Comparison of ENCODE assay signal across 17 mouse cellular contexts in the genomic region with DNA sequence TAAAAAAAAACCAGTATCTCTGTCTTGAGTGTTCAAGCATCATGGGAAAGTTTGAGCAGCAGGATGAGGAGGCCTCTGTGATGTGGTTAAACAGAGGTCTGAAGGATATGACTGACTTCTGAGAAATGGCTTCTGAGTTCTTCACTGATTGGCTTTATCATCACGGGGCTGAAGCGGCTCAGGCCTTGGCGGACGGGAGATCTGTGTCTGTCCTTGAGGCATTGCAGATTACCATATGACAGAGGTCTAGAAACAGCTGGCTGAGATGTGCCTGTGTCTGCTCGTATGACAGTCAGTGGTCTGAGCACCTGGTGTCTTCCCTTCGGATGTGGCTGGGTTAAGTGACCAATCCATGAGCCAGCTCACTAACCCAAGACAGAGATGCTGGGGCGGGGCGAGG. TPM values are rescaled to one million over a fixed set of nuclear protein-coding genes. Genes with fewer than 3 reads are reported as not detected.
DNase-seq lines count a peak whose midpoint lies in the region; ATAC-seq and TF ChIP-seq lines count a peak whose summit lies in the region.
"Had no signal": no experiment of that assay in that cellular context is flagged by ENCODE, and none has a peak within 500 bp of the region (broad histone marks: within the 10 kb centered on the region; RNA-seq: fewer than 3 reads in every experiment).

No protein-coding gene starts in this region.

- peak; percentile 18 for DNase-seq in thymus, postnatal 4 days
- no peak for DNase-seq in thymus, adult 18-20 months
- DNase-seq in adrenal gland, postnatal 14 days = peak; percentile 59
- no peak for DNase-seq in liver, embryonic 11.5 days (ENCODE audit: low spot score)
- DNase-seq in lung, postnatal 0 days (ENCODE audit: low spot score) = no peak
- no peak for DNase-seq in frontal cortex, postnatal 10 days (ENCODE audit: low spot score in 2 of 2)
- DNase-seq: cerebellum, adult 18-20 months; lung, adult 2 months; right cerebral cortex, adult 18-20 months had no signal

- peak; percentile 80 for ATAC-seq in liver, embryonic 11.5 days (replicated peaks; ENCODE audit: low FRiP score)
- ATAC-seq in lung, postnatal 0 days = no peak
- ATAC-seq in kidney, embryonic 15.5 days (replicated peaks; ENCODE audit: low FRiP score) = no peak

- H3K4me2 ChIP-seq in liver, embryonic 11.5 days = peak overlapping the region; percentile 2; the same call in 1 of the 2 replicates
- no peak overlapping the region for H3K4me2 ChIP-seq in lung, postnatal 0 days (replicated peaks; ENCODE audit: low read depth, low read length)
- H3K4me2 ChIP-seq in kidney, embryonic 15.5 days = no peak overlapping the region
- H3K4me2 ChIP-seq: heart, embryonic 15.5 days; hindbrain, embryonic 15.5 days; midbrain, embryonic 12.5 days; neural tube, embryonic 12.5 days had no signal

- TF ChIP-seq CTCF in lung, postnatal 0 days (IDR thresholded peaks at IDR 0.05) = no peak

- no peak overlapping the region for H3K4me3 ChIP-seq in liver, embryonic 11.5 days (ENCODE audit: low read depth, low read length)
- H3K4me3 ChIP-seq in lung, postnatal 0 days (ENCODE audit: low read depth, low read length) = no peak overlapping the region
- no peak overlapping the region for H3K4me3 ChIP-seq in kidney, embryonic 15.5 days (replicated peaks)
- H3K4me3 ChIP-seq: forebrain, embryonic 10.5 days; heart, embryonic 15.5 days; hindbrain, embryonic 15.5 days; midbrain, embryonic 12.5 days; neural tube, embryonic 12.5 days had no signal

- WGBS in liver, embryonic 11.5 days = 58% methylated on average over 8 of the region's 8 CpGs
- WGBS in lung, postnatal 0 days = 84% methylated on average over 8 of the region's 8 CpGs
- 88% methylated on average over 8 of the region's 8 CpGs for WGBS in kidney, embryonic 15.5 days

- H3K36me3 ChIP-seq in liver, embryonic 11.5 days (ENCODE audit: control insufficient read depth, insufficient read depth, low read length) = peaks cover 34% of the 10 kb centered on the region
- H3K36me3 ChIP-seq in lung, postnatal 0 days (ENCODE audit: insufficient read depth, low read length) = no peaks in the 10 kb centered on the region
- peaks cover 54% of the 10 kb centered on the region for H3K36me3 ChIP-seq in kidney, embryonic 15.5 days
- H3K36me3 ChIP-seq: heart, embryonic 15.5 days had no signal

- no peaks in the 10 kb centered on the region for H3K27me3 ChIP-seq in liver, embryonic 11.5 days (replicated peaks; ENCODE audit: control insufficient read depth, insufficient read depth, low read length)
- no peaks in the 10 kb centered on the region for H3K27me3 ChIP-seq in lung, postnatal 0 days (replicated peaks; ENCODE audit: insufficient read depth, low read length)
- H3K27me3 ChIP-seq in kidney, embryonic 15.5 days = no peaks in the 10 kb centered on the region
- H3K27me3 ChIP-seq: heart, embryonic 15.5 days; hindbrain, embryonic 15.5 days; midbrain, embryonic 12.5 days; neural tube, embryonic 12.5 days had no signal

- TF ChIP-seq EP300 in lung, postnatal 0 days (IDR thresholded peaks at IDR 0.05) = no peak

- peak overlapping the region; percentile 80 for H3K27ac ChIP-seq in liver, embryonic 11.5 days (ENCODE audit: low read depth, low read length)
- no peak overlapping the region for H3K27ac ChIP-seq in lung, postnatal 0 days (ENCODE audit: low read length)
- no peak overlapping the region for H3K27ac ChIP-seq in kidney, embryonic 15.5 days
- H3K27ac ChIP-seq: forebrain, embryonic 10.5 days; heart, embryonic 15.5 days; hindbrain, embryonic 15.5 days; kidney, postnatal 0 days; midbrain, embryonic 12.5 days; neural tube, embryonic 12.5 days had no signal

- H3K4me1 ChIP-seq in liver, embryonic 11.5 days (replicated peaks; ENCODE audit: control insufficient read depth, insufficient read depth, low read length) = peaks cover 43% of the 10 kb centered on the region
- no peaks in the 10 kb centered on the region; the same call in 1 of the 2 replicates for H3K4me1 ChIP-seq in lung, postnatal 0 days (ENCODE audit: insufficient read depth, low read depth, low read length)
- peaks cover 23% of the 10 kb centered on the region for H3K4me1 ChIP-seq in kidney, embryonic 15.5 days

- H3K9me3 ChIP-seq in liver, embryonic 11.5 days (ENCODE audit: control insufficient read depth, low read length) = no peaks in the 10 kb centered on the region
- H3K9me3 ChIP-seq in lung, postnatal 0 days (ENCODE audit: low read length) = no peaks in the 10 kb centered on the region
- no peaks in the 10 kb centered on the region for H3K9me3 ChIP-seq in kidney, embryonic 15.5 days (replicated peaks)
- H3K9me3 ChIP-seq: forebrain, embryonic 10.5 days; G1E; heart, embryonic 15.5 days; hindbrain, embryonic 15.5 days; midbrain, embryonic 12.5 days; neural tube, embryonic 12.5 days had no signal

- no peak overlapping the region for H3K9ac ChIP-seq in liver, embryonic 11.5 days (ENCODE audit: low read depth, low read length)
- H3K9ac ChIP-seq in lung, postnatal 0 days (replicated peaks; ENCODE audit: low read depth) = no peak overlapping the region
- no peak overlapping the region for H3K9ac ChIP-seq in kidney, embryonic 15.5 days
- H3K9ac ChIP-seq: heart, embryonic 15.5 days; hindbrain, embryonic 15.5 days; midbrain, embryonic 12.5 days; neural tube, embryonic 12.5 days had no signal

RNA-seq across cellular contexts. Expression of gene Mthfd2, which starts 13.2 kb away (rescaled TPM):
- total RNA-seq in adrenal gland, postnatal 14 days (2021) = 21.1 and 24.1 TPM in 2 replicates
- polyA plus RNA-seq in liver, embryonic 11.5 days (2014; fragmentation: Nextera tagmentation; extraction: Ambion mirVana) = 119 and 120 TPM in 2 replicates
- polyA plus RNA-seq in lung, postnatal 0 days (2015; fragmentation: Nextera tagmentation; extraction: Ambion mirVana) = 6.3 and 7.8 TPM in 2 replicates
- 39.7 and 44.9 TPM in 2 replicates for polyA plus RNA-seq in kidney, embryonic 15.5 days (2015; fragmentation: Nextera tagmentation; extraction: Ambion mirVana)

RNA-seq across cellular contexts. Expression of gene Mob1a, which starts 13.3 kb away (rescaled TPM):
- 75.9 and 79.9 TPM in 2 replicates for total RNA-seq in adrenal gland, postnatal 14 days (2021)
- polyA plus RNA-seq in liver, embryonic 11.5 days (2014; fragmentation: Nextera tagmentation; extraction: Ambion mirVana) = 78.5 and 84.8 TPM in 2 replicates
- polyA plus RNA-seq in lung, postnatal 0 days (2015; fragmentation: Nextera tagmentation; extraction: Ambion mirVana) = 41.3 and 47.6 TPM in 2 replicates
- 69.6 and 70.6 TPM in 2 replicates for polyA plus RNA-seq in kidney, embryonic 15.5 days (2015; fragmentation: Nextera tagmentation; extraction: Ambion mirVana)

RNA-seq across cellular contexts. Expression of gene Bola3, which starts 36.4 kb away (rescaled TPM):
- 261 TPM in 2 replicates for total RNA-seq in adrenal gland, postnatal 14 days (2021)
- polyA plus RNA-seq in liver, embryonic 11.5 days (2014; fragmentation: Nextera tagmentation; extraction: Ambion mirVana) = 307 and 333 TPM in 2 replicates
- polyA plus RNA-seq in lung, postnatal 0 days (2015; fragmentation: Nextera tagmentation; extraction: Ambion mirVana) = 101 and 120 TPM in 2 replicates
- 145 and 149 TPM in 2 replicates for polyA plus RNA-seq in kidney, embryonic 15.5 days (2015; fragmentation: Nextera tagmentation; extraction: Ambion mirVana)

Comparison
In these comparisons a context has a peak if more than half of its experiments do, and no peak if none do; other contexts are left out.
1. DNase-seq: peak in thymus, postnatal 4 days (single experiment) and adrenal gland, postnatal 14 days (single experiment); none in thymus, adult 18-20 months (0 of 2), liver, embryonic 11.5 days (single experiment), lung, postnatal 0 days (single experiment) and frontal cortex, postnatal 10 days (0 of 2).